Mouse (Mus musculus): ENCODE measurements around the gene Lipc. TPM values are rescaled to one million over a fixed set of nuclear protein-coding genes. Genes with fewer than 3 reads are reported as not detected.

Gene Lipc
- polyA plus RNA-seq (2012; rRNA removed) = 0.09 TPM in 1 of 2 replicates, not detected in the other

DNA sequence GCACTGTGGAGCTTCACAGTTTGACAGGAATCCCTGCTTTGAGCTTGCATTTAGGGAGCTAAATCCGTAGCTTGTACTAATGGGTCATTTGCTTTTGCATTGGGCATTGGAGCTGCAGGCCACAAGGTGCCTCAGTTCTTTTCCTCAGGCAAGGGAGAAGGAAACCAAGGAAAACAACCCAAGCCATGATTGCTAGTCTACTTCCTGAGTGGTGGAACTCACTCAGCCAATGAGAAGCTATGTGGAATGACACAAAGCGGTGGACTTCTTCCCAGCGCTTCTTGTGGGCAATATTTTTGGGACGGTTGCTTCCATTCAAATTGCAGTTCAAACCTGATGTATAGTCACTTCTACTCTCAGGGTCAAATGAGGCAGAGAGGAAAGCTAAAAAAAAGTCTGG is at the start of gene Lipc:
Gene Lipc (minus strand): TSS at position 101 of the 400 bp plus-strand sequence.

Other genes with a start within 250 kb of the Lipc start
- gene Aqp9, start 216.5 kb upstream of the Lipc start, polyA plus RNA-seq (2012; rRNA removed) = 0.09 and 0.18 TPM in 2 replicates